Mouse (Mus musculus) megakaryocyte, adult 5-6 weeks (primary cell): ENCODE measurements around the gene Fnip1. TPM values are rescaled to one million over a fixed set of nuclear protein-coding genes. Genes with fewer than 3 reads are reported as not detected.

Source experiments
- ATAC-seq: 2 replicates; pipeline ENCODE4 v1.8.0; 2016; ENCODE audit warnings: mild to moderate bottlenecking, inconsistent platforms; ENCODE audit not compliant: poor library complexity, severe bottlenecking
- total RNA-seq, 2 experiments: library from RNA; stranded (forward) in 1 of 2; stranded (reverse) in 1 of 2; fragments of 153-499, 151-499 nt in 1 of 2; fragments of 221-1000, 200-1000 nt in 1 of 2; gene quantifications; 2 replicates each; pipeline versions ENCODE4 v1.2.3 to v1.2.4; 2015 to 2017

The Fnip1 gene
- total RNA-seq, 2 experiments from 2014 or later, result 37.8 to 39.2 TPM

DNA sequence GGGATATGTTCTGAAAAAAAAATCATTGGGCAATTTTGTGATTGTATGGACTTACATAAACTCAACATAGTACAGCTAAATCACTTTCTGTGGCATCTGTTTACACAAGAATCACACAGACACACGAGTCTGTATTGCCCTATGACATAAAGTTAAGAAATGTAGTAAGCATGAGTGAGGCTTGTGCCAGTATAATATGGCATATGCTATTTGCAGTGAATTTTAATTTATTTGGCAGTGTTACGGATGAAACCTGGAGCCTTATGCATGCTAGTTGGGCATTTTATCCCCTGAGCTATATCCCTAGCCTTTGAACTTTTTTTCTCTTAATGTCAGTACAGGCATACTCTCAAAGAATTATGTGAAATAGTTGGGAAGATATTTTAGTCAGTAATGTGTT is 101.5 kb downstream of the Fnip1 start:
- no peak for ATAC-seq

- no peak for ATAC-seq
These were observed 102.3 kb downstream of the Fnip1 start for GRCm38 (mm10) chr11:54540328-54540727.

GRCm38 (mm10) chr11:54542414-54542813 is 104.4 kb downstream of the Fnip1 start:
- ATAC-seq, result no peak

GRCm38 (mm10) chr11:54554970-54555369 is 117.0 kb downstream of the Fnip1 start:
- no peak for ATAC-seq

GRCm38 (mm10) chr11:54562761-54563160 is 124.8 kb downstream of the Fnip1 start:
- peak; percentile 94 for ATAC-seq

Other genes starting within 250 kb of the Fnip1 start
- not detected in 2 replicates for gene Csf2, start 188.5 kb upstream of the Fnip1 start, total RNA-seq (2015)
- not detected in 2 replicates for gene Csf2, start 188.5 kb upstream of the Fnip1 start, total RNA-seq (2017)
- gene Il3, start 170.9 kb upstream of the Fnip1 start, total RNA-seq (2015), result not detected in 2 replicates
- gene Il3, start 170.9 kb upstream of the Fnip1 start, total RNA-seq (2017), result not detected in 2 replicates
- 0.31 and 1.3 TPM in 2 replicates for gene Acsl6, start 134.4 kb upstream of the Fnip1 start, total RNA-seq (2015)
- 0.73 TPM in 1 of 2 replicates, not detected in the other for gene Acsl6, start 134.4 kb upstream of the Fnip1 start, total RNA-seq (2017)
- not detected in 2 replicates for gene Meikin, start 67.5 kb upstream of the Fnip1 start, total RNA-seq (2015)
- not detected in 2 replicates for gene Meikin, start 67.5 kb upstream of the Fnip1 start, total RNA-seq (2017)
- 47.7 and 55.9 TPM in 2 replicates for gene Rapgef6, start 84.6 kb downstream of the Fnip1 start, total RNA-seq (2015)
- 54.4 and 63.9 TPM in 2 replicates for gene Rapgef6, start 84.6 kb downstream of the Fnip1 start, total RNA-seq (2017)